Mouse (Mus musculus) neural tube, embryonic 14.5 days (tissue): ENCODE measurements at regions not wholly inside any gene's neighbourhood (a gene's known extent, or its start where the extent isn't known, plus 50 kb on each side); places are given as distances from the start of the nearest gene placed in this dataset.

ENCODE experiments used
- ATAC-seq: fragments of 200-750 bp; cut with Nextera tagmentation; 2 replicates; pipeline ENCODE4 v1.8.0; 2017; ENCODE audit warnings: low read depth, mild to moderate bottlenecking, moderate TSS enrichment, moderate library complexity
- H3K27ac ChIP-seq: fragments of 300-500 bp; sonication (generic); 2 replicates; pipeline ENCODE4 v1.5.1; 2014; ENCODE audit warnings: low read depth, mild to moderate bottlenecking, control low read depth, low read length, moderate library complexity, mixed read lengths
- H3K27me3 ChIP-seq: fragments of 300-500 bp; sonication (generic); 2 replicates; pipeline ENCODE4 v1.6.1; 2014; ENCODE audit warnings: low read length; ENCODE audit not compliant: control insufficient read depth, insufficient read depth
- H3K36me3 ChIP-seq: fragments of 300-500 bp; sonication (generic); 2 replicates; pipeline ENCODE4 v1.6.1; 2014; ENCODE audit warnings: low read length, mixed read lengths; ENCODE audit not compliant: control insufficient read depth, insufficient read depth
- H3K4me1 ChIP-seq: fragments of 300-500 bp; sonication (generic); 2 replicates; pipeline ENCODE4 v1.6.1; 2014; ENCODE audit warnings: low read length; ENCODE audit not compliant: control insufficient read depth, insufficient read depth
- H3K4me2 ChIP-seq: fragments of 300-500 bp; sonication (generic); 2 replicates; pipeline ENCODE4 v1.6.1; 2014; ENCODE audit warnings: mild to moderate bottlenecking, low read depth, low read length, control low read depth
- H3K4me3 ChIP-seq: fragments of 300-500 bp; sonication (generic); 2 replicates; pipeline ENCODE4 v1.5.1; 2014; ENCODE audit warnings: low read depth, low read length, control low read depth, mixed read lengths
- H3K9ac ChIP-seq: fragments of 300-500 bp; sonication (generic); replicated peaks from 2 replicates; pipeline ENCODE4 v1.6.1; 2014; ENCODE audit warnings: low read depth, mild to moderate bottlenecking, control low read depth, low read length, mixed read lengths
- H3K9me3 ChIP-seq: fragments of 300-500 bp; sonication (generic); 2 replicates; pipeline ENCODE4 v1.6.1; 2016; ENCODE audit warnings: low read length; ENCODE audit not compliant: control insufficient read depth
- WGBS: fragments of 180-500 bp; shearing (Covaris S2); extraction: QIAGEN DNeasy Blood & Tissue Kit; methylation state at CpG from one replicate; pipeline ENCODE4 v1.1.7; 2014; 5-methylcytosine and 5-hydroxymethylcytosine counted together

GRCm38 (mm10) chr3:131886984-131887383 is 198.1 kb upstream of the Dkk2 start:
- no peak overlapping the region for H3K4me2 ChIP-seq
- WGBS: 85% methylated on average over 8 of the region's 8 CpGs
- no peaks in the 10 kb centered on the region for H3K9me3 ChIP-seq
- no peaks in the 10 kb centered on the region for H3K27me3 ChIP-seq
- no peaks in the 10 kb centered on the region for H3K36me3 ChIP-seq
- no peak overlapping the region for H3K9ac ChIP-seq
- no peak overlapping the region for H3K4me3 ChIP-seq
- ATAC-seq: no peak
- H3K27ac ChIP-seq: no peak overlapping the region
- no peaks in the 10 kb centered on the region for H3K4me1 ChIP-seq

- Histone ChIP-seq H3K4me1 (no peaks in the 10 kb centered on the region), H3K9me3 (no peaks in the 10 kb centered on the region), H3K9ac (no peak overlapping the region), H3K4me3 (no peak overlapping the region), H3K4me2 (no peak overlapping the region), H3K27ac (no peak overlapping the region), H3K36me3 (no peaks in the 10 kb centered on the region), H3K27me3 (no peaks in the 10 kb centered on the region)
- WGBS: 79% methylated on average over 4 of the region's 4 CpGs
- ATAC-seq: no peak
These were observed 197.4 kb upstream of the Dkk2 start for GRCm38 (mm10) chr3:131887670-131888069.

GRCm38 (mm10) chr3:131891941-131892340 is 193.2 kb upstream of the Dkk2 start:
- Histone ChIP-seq H3K36me3 (no peaks in the 10 kb centered on the region), H3K4me2 (no peak overlapping the region), H3K9me3 (no peaks in the 10 kb centered on the region), H3K27ac (no peak overlapping the region), H3K9ac (no peak overlapping the region), H3K4me1 (no peaks in the 10 kb centered on the region), H3K4me3 (no peak overlapping the region), H3K27me3 (no peaks in the 10 kb centered on the region)
- no peak for ATAC-seq
- WGBS: 84% methylated on average over 7 of the region's 7 CpGs

GRCm38 (mm10) chr3:131893061-131893804 is 191.9 kb upstream of the Dkk2 start:
- no peak overlapping the region for H3K4me3 ChIP-seq
- 81% methylated on average over 16 of the region's 16 CpGs for WGBS

GRCm38 (mm10) chr3:131895057-131895456 is 190.0 kb upstream of the Dkk2 start:
- H3K4me2 ChIP-seq: no peak overlapping the region
- no peaks in the 10 kb centered on the region for H3K9me3 ChIP-seq
- no peaks in the 10 kb centered on the region for H3K36me3 ChIP-seq
- ATAC-seq: no peak
- H3K27me3 ChIP-seq: no peaks in the 10 kb centered on the region
- no peaks in the 10 kb centered on the region for H3K4me1 ChIP-seq
- no peak overlapping the region for H3K27ac ChIP-seq
- no peak overlapping the region for H3K4me3 ChIP-seq
- H3K9ac ChIP-seq: no peak overlapping the region
- 79% methylated on average over 1 of the region's 1 CpGs for WGBS

More at GRCm38 (mm10) chr3:131893061-131893804, 191.9 kb upstream of the Dkk2 start:
- no peaks in the 10 kb centered on the region for H3K27me3 ChIP-seq
- no peaks in the 10 kb centered on the region for H3K9me3 ChIP-seq
- H3K27ac ChIP-seq: no peak overlapping the region
- H3K4me1 ChIP-seq: no peaks in the 10 kb centered on the region
- no peak overlapping the region for H3K4me2 ChIP-seq
- H3K36me3 ChIP-seq: no peaks in the 10 kb centered on the region
- no peak for ATAC-seq
- H3K9ac ChIP-seq: no peak overlapping the region

- no peak overlapping the region for H3K4me3 ChIP-seq
- 0 out of 2 replicates have a peak, but pooled peaks have one; percentile 11 for ATAC-seq
- no peak overlapping the region for H3K4me2 ChIP-seq
- H3K4me1 ChIP-seq: no peaks in the 10 kb centered on the region
- no peak overlapping the region for H3K27ac ChIP-seq
- no peaks in the 10 kb centered on the region for H3K27me3 ChIP-seq
- no peaks in the 10 kb centered on the region for H3K9me3 ChIP-seq
- WGBS: 94% methylated on average over 6 of the region's 6 CpGs
- H3K9ac ChIP-seq: no peak overlapping the region
- H3K36me3 ChIP-seq: no peaks in the 10 kb centered on the region
These were observed 171.6 kb upstream of the Dkk2 start for GRCm38 (mm10) chr3:131913534-131913933.

- WGBS: 85% methylated on average over 3 of the region's 3 CpGs
- H3K27me3 ChIP-seq: no peaks in the 10 kb centered on the region
- no peak overlapping the region for H3K4me3 ChIP-seq
- H3K9ac ChIP-seq: no peak overlapping the region
- H3K4me2 ChIP-seq: no peak overlapping the region
- no peaks in the 10 kb centered on the region for H3K4me1 ChIP-seq
- ATAC-seq: no peak
- no peaks in the 10 kb centered on the region for H3K36me3 ChIP-seq
- H3K9me3 ChIP-seq: no peaks in the 10 kb centered on the region
- H3K27ac ChIP-seq: no peak overlapping the region
These were observed 170.7 kb upstream of the Dkk2 start for GRCm38 (mm10) chr3:131914372-131914771.

GRCm38 (mm10) chr3:131914997-131915396 is 170.1 kb upstream of the Dkk2 start:
- Histone ChIP-seq H3K27me3 (no peaks in the 10 kb centered on the region), H3K9me3 (no peaks in the 10 kb centered on the region), H3K27ac (no peak overlapping the region), H3K9ac (no peak overlapping the region), H3K4me3 (no peak overlapping the region), H3K4me1 (no peaks in the 10 kb centered on the region), H3K4me2 (no peak overlapping the region), H3K36me3 (no peaks in the 10 kb centered on the region)
- ATAC-seq: no peak
- WGBS: 71% methylated on average over 7 of the region's 7 CpGs

GRCm38 (mm10) chr3:131917734-131918534 is 167.2 kb upstream of the Dkk2 start:
- H3K4me3 ChIP-seq: no peak overlapping the region
- no peak for ATAC-seq

More at GRCm38 (mm10) chr3:131917734-131918534, 167.2 kb upstream of the Dkk2 start:
- 55% methylated on average over 13 of the region's 13 CpGs for WGBS
- Histone ChIP-seq H3K36me3 (no peaks in the 10 kb centered on the region), H3K9ac (no peak overlapping the region), H3K4me1 (no peaks in the 10 kb centered on the region), H3K4me2 (no peak overlapping the region), H3K27me3 (no peaks in the 10 kb centered on the region), H3K9me3 (no peaks in the 10 kb centered on the region), H3K27ac (no peak overlapping the region)
